Mouse (Mus musculus): Measurements from ENCODE around the gene Gpr39. TPM values are rescaled to one million over a fixed set of nuclear protein-coding genes. Genes with fewer than 3 reads are reported as not detected.

Gpr39 gene
- polyA plus RNA-seq, 1 experiment from 2014 or later, result 2.2 TPM

DNA sequence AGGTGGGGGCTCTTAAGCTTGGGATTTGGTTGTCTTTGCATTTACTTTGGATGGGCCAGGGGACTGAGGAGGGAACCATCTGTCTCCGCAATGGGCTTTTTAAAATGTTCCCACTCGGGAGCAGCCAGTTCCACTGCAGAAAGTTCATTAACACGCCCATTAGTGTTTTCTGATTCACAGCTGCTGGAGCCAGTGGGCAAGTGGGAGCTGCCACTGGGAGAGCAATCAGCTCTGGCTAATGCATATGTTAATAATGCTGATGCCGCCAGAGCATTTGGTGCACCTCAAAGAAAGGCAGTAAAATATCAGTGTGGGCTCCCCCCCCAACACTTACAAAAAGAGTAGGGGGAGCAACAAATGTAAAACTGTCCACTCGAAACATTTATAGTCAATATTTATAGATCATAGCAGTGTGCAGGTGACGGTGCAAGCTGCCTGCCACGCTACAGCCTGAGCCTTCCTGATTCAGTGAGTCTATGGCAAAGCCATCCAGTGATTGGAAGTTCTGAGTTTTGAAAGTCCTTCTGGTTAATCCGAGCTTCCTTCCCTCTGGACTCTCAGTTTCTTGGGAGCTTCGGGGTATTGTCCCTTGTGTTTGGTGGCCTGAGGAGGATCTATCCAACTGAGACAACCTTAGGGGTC, 136.5 kb downstream of the Gpr39 start:
- H3K36me3 ChIP-seq, result no peaks in the 10 kb centered on the region
- no peak overlapping the region for H3K27ac ChIP-seq (replicated peaks)
- no peaks in the 10 kb centered on the region for H3K4me1 ChIP-seq
- WGBS, result 69% methylated on average over 9 of the region's 9 CpGs
- H3K9me3 ChIP-seq, result no peaks in the 10 kb centered on the region
- no peak overlapping the region for H3K9ac ChIP-seq
- ATAC-seq (ENCODE audit: extremely low read depth, insufficient number of reproducible peaks, low FRiP score, low TSS enrichment), result no peak
- H3K4me2 ChIP-seq, result no peak overlapping the region
- H3K27me3 ChIP-seq (replicated peaks), result no peaks in the 10 kb centered on the region
- no peak overlapping the region for H3K4me3 ChIP-seq

DNA sequence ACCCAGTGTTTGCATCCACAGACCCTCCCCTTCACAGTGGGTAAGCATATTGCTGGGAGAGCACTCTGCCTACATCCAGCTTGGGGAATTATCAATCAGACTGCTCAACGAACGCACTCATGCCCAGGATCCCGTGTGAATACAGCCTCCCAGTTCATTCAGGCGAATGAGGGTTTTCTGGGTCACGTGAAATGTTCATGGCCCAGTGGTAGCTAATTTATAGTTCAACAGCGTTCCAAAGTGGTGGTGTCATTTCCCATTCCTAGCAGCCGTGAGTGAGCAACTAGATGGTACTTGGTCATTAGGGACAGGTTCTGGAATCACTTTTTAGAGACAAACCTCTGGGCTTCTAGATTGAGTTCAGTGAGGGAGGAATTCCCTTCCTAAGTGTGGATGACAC, 144.3 kb downstream of the Gpr39 start:
- Histone ChIP-seq H3K27ac (replicated peaks) (no peak overlapping the region), H3K4me1 (no peaks in the 10 kb centered on the region), H3K36me3 (no peaks in the 10 kb centered on the region), H3K27me3 (replicated peaks) (no peaks in the 10 kb centered on the region), H3K4me2 (no peak overlapping the region), H3K9ac (no peak overlapping the region), H3K4me3 (no peak overlapping the region), H3K9me3 (no peaks in the 10 kb centered on the region)
- 82% methylated on average over 7 of the region's 7 CpGs for WGBS
- no peak for ATAC-seq (ENCODE audit: extremely low read depth, insufficient number of reproducible peaks, low FRiP score, low TSS enrichment)

DNA sequence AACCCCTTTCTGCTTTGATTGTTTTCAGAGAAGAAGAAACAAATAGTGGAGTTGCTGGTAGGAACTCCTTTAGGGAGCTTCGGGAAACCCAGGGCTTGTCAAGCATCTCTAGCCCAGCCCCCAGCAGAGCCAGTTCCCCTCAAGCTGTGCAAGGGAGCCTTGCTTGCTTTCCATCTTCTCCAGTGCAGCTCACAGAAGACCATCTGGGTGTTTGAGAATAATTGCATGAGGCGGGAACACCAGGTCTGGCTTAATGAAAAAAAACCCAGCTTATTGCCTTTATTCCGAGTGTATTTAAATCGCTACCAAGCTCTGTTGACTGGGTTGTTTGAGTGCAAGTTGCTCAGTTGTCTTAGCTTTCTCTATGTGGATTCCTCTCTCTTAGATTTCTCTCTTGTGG, 146.8 kb downstream of the Gpr39 start:
- ATAC-seq (ENCODE audit: extremely low read depth, insufficient number of reproducible peaks, low FRiP score, low TSS enrichment), result no peak
- H3K4me3 ChIP-seq, result no peak overlapping the region
- WGBS, result 80% methylated on average over 4 of the region's 4 CpGs

DNA sequence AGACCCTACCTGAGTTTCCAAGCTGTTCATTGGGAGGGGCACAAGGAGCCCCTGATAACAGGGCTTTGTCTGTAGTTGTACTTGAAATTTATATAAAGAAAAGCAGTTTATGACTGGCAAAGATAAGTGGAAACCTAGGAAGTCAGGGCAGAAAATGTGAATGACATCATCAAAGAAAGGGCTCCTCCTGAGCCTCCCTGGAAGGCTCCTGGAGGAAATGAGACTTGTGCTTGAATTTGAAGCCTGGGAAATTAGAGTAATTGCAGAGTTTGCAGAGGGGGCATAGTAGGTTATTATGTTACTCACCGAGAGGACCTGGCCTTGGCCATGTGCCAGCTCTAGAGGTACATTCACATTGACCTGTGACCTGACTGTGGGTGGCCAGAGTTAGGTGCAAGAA, 160.7 kb downstream of the Gpr39 start:
- no peaks in the 10 kb centered on the region for H3K9me3 ChIP-seq
- H3K9ac ChIP-seq, result no peak overlapping the region
- no peak overlapping the region for H3K4me2 ChIP-seq
- no peaks in the 10 kb centered on the region for H3K27me3 ChIP-seq (replicated peaks)
- no peak overlapping the region for H3K4me3 ChIP-seq
- 58% methylated on average over 1 of the region's 1 CpGs for WGBS
- peaks cover 3% of the 10 kb centered on the region; the same call in 1 of the 2 replicates for H3K4me1 ChIP-seq
- no peak for ATAC-seq (ENCODE audit: extremely low read depth, insufficient number of reproducible peaks, low FRiP score, low TSS enrichment)
- no peaks in the 10 kb centered on the region for H3K36me3 ChIP-seq
- no peak overlapping the region for H3K27ac ChIP-seq (replicated peaks)

More for the DNA sequence above, 146.8 kb downstream of the Gpr39 start:
- Histone ChIP-seq H3K4me2 (no peak overlapping the region), H3K36me3 (no peaks in the 10 kb centered on the region), H3K4me1 (no peaks in the 10 kb centered on the region), H3K27me3 (replicated peaks) (no peaks in the 10 kb centered on the region), H3K9ac (no peak overlapping the region), H3K9me3 (no peaks in the 10 kb centered on the region), H3K27ac (replicated peaks) (no peak overlapping the region)

DNA sequence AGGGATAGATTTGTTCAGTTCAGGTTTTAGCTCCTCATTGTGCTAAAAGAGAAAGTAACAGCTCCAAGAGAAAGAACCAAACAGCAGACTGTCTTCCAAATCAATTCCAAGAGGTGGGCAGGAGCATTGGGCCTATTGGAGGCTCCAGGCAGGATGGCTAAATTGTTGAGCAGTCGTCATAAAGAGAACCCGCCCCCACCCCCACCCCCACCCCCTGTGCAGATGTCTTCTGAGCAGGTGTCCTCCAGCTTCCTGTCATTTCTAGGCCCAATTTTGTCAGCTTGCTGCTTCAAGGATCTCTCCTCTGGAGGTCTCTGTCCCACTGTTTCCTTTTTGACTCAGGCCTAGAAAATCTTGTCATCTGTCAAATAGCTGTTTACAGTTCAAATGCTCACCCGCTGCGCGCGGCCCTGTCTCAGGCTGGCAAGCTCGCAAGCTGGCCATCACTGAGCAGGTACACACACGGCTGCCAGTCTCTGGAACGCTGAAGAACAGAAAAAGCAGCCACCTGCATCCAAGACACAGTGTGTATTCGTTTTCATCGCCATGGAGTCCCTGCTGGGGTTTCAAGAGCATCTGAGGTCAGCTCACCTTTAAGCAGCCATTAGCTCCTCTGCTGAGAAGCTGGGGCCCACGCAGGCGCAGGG, 163.1 kb downstream of the Gpr39 start:
- no peaks in the 10 kb centered on the region for H3K27me3 ChIP-seq (replicated peaks)

DNA sequence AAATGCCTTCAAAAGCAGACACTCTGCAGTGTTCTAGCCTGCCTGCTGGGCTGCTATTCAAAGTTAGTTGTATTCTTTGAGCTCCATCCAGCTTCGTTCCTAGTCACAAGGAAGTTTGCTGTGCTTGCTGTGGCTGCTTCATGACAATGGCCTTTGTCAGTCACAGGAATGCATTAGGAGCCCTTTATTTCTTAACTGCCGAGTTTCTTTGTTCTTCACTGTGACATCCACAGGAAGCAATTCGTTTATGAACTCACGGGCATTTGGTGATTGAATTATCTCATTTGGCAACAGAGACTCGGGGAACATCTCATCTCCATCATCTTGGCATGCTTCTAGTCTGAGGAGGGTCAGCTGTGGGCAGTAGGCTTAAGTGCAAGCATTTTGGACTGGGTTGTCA, 177.9 kb downstream of the Gpr39 start:
- 27% methylated on average over 5 of the region's 5 CpGs for WGBS
- no peak overlapping the region for H3K27ac ChIP-seq (replicated peaks)
- no peaks in the 10 kb centered on the region for H3K36me3 ChIP-seq
- no peaks in the 10 kb centered on the region for H3K4me1 ChIP-seq
- H3K4me2 ChIP-seq, result no peak overlapping the region
- H3K27me3 ChIP-seq (replicated peaks), result no peaks in the 10 kb centered on the region
- no peaks in the 10 kb centered on the region for H3K9me3 ChIP-seq
- H3K4me3 ChIP-seq, result no peak overlapping the region
- no peak for ATAC-seq (ENCODE audit: extremely low read depth, insufficient number of reproducible peaks, low FRiP score, low TSS enrichment)
- H3K9ac ChIP-seq, result no peak overlapping the region

More for the DNA sequence above, 163.1 kb downstream of the Gpr39 start:
- H3K27ac ChIP-seq (replicated peaks), result no peak overlapping the region
- H3K4me2 ChIP-seq, result no peak overlapping the region
- H3K36me3 ChIP-seq, result no peaks in the 10 kb centered on the region
- no peak overlapping the region for H3K4me3 ChIP-seq
- H3K4me1 ChIP-seq, result peaks cover 3% of the 10 kb centered on the region; the same call in 1 of the 2 replicates
- ATAC-seq (ENCODE audit: extremely low read depth, insufficient number of reproducible peaks, low FRiP score, low TSS enrichment), result no peak
- H3K9me3 ChIP-seq, result no peaks in the 10 kb centered on the region
- 53% methylated on average over 13 of the region's 13 CpGs for WGBS
- H3K9ac ChIP-seq, result no peak overlapping the region

DNA sequence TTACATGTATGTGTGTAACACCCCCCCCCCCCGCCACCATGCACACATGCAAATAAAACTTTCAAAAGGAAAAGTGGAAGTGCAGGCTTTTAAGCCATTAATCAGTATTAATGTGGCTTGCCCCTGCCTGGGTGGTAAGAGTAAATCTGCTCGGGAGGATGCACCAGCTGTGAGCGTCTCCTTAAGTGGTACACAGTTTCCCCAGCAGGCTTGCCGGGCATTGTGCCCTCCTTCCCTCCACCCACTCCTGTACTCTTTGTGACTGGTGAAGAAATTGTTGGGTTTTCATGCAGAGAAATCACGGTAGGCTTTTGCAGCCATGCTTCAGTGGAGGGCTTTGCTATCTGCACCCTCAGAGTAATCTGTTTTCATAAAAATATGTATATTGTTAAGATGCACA, 181.8 kb downstream of the Gpr39 start:
- Histone ChIP-seq H3K9ac (no peak overlapping the region), H3K4me3 (no peak overlapping the region)
- WGBS, result 74% methylated on average over 5 of the region's 5 CpGs

DNA sequence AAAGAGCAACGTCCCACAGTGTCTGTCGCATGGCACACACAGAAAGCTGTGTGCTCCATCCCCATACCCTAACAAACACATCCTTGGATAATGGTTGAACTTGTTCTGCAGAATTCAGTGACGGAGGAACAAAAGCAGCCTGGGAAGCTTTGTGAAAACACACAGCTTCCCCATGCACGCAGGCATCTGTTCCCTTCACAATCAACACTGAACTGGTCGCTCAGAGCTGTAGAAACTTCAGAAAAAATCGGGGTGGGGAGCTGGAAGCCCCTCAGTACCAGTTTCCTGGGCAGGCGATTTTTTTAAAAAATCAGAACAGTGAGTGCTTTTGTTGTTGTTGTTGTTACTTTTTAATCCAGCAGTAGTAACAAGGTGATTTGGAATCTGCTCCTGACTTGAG, 193.3 kb downstream of the Gpr39 start:
- Histone ChIP-seq H3K4me2 (no peak overlapping the region), H3K36me3 (no peaks in the 10 kb centered on the region), H3K27ac (replicated peaks) (no peak overlapping the region), H3K9ac (no peak overlapping the region), H3K9me3 (no peaks in the 10 kb centered on the region), H3K4me1 (0 out of 2 replicates have a peak, but pooled peaks cover 5% of the 10 kb centered on the region), H3K4me3 (no peak overlapping the region), H3K27me3 (replicated peaks) (no peaks in the 10 kb centered on the region)
- WGBS, result 52% methylated on average over 7 of the region's 7 CpGs
- ATAC-seq (ENCODE audit: extremely low read depth, insufficient number of reproducible peaks, low FRiP score, low TSS enrichment), result no peak

More for the DNA sequence above, 181.8 kb downstream of the Gpr39 start:
- no peaks in the 10 kb centered on the region for H3K4me1 ChIP-seq
- ATAC-seq (ENCODE audit: extremely low read depth, insufficient number of reproducible peaks, low FRiP score, low TSS enrichment), result no peak
- no peaks in the 10 kb centered on the region for H3K36me3 ChIP-seq
- H3K27me3 ChIP-seq (replicated peaks), result no peaks in the 10 kb centered on the region
- no peaks in the 10 kb centered on the region for H3K9me3 ChIP-seq
- H3K27ac ChIP-seq (replicated peaks), result no peak overlapping the region
- H3K4me2 ChIP-seq, result no peak overlapping the region

DNA sequence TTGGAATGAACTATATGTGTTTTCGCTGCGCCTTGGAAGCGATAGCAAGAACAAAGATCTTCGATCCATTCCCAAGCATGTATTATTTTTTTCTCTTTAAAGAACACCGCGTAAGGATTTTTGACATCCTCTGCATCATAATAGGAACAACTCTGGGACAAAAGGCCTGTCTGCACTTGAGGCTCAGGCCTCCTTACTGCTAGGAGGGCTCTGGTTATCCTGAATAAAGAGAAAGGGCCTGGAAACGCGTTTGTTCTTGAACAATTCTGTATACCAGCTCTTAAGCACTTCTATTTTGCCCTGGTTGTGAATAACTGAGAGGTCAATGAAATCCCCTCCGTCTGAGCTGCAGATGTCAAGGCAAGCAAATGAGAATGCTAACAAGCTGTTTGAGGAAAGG, 216.4 kb downstream of the Gpr39 start:
- H3K4me1 ChIP-seq, result no peaks in the 10 kb centered on the region
- H3K27ac ChIP-seq (replicated peaks), result no peak overlapping the region
- H3K9ac ChIP-seq, result no peak overlapping the region
- H3K4me2 ChIP-seq, result no peak overlapping the region
- no peak for ATAC-seq (ENCODE audit: extremely low read depth, insufficient number of reproducible peaks, low FRiP score, low TSS enrichment)
- no peaks in the 10 kb centered on the region for H3K27me3 ChIP-seq (replicated peaks)
- no peaks in the 10 kb centered on the region for H3K9me3 ChIP-seq
- no peaks in the 10 kb centered on the region for H3K36me3 ChIP-seq
- no peak overlapping the region for H3K4me3 ChIP-seq
- 84% methylated on average over 9 of the region's 9 CpGs for WGBS

DNA sequence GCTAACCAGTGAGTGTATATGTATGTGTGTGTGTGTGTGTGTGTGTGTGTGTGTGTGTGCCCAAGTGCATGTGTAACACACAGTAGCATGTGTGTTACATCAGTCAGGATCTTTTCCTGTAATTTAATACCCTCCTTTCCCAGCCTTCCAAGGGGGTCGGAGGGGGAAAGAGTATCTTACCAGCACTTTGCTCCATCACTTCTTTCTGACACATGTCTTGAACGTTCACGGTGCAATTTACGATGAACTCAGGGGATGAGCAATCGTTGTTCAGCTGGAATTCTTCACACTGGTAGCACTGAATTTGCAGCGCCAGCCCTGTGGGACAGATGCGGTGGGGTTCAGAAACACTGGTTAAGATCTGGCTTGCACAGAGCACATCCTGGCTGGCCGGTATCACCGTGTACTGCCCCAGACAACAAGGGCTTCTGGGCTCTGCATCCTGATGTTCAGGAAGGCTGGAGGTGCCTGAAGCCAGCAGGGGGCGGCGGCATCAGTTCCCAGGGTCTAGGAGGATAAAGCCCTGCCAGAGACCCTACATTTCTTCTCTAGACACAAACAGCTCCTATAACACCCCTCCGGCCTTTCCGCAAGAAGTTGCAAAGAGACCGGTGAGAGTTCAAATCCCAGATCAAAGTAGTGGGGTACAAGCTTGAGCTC, 233.5 kb downstream of the Gpr39 start:
- H3K4me1 ChIP-seq, result peaks cover 27% of the 10 kb centered on the region
- no peaks in the 10 kb centered on the region for H3K9me3 ChIP-seq
- no peak overlapping the region for H3K9ac ChIP-seq
- WGBS, result 12% methylated on average over 14 of the region's 14 CpGs
- H3K27me3 ChIP-seq (replicated peaks), result peaks cover 65% of the 10 kb centered on the region
- H3K27ac ChIP-seq (replicated peaks), result no peak overlapping the region
- peak overlapping the region; percentile 58 for H3K4me3 ChIP-seq
- no peak for ATAC-seq (ENCODE audit: extremely low read depth, insufficient number of reproducible peaks, low FRiP score, low TSS enrichment)
- no peaks in the 10 kb centered on the region for H3K36me3 ChIP-seq
- peak overlapping the region; percentile 98 for H3K4me2 ChIP-seq

DNA sequence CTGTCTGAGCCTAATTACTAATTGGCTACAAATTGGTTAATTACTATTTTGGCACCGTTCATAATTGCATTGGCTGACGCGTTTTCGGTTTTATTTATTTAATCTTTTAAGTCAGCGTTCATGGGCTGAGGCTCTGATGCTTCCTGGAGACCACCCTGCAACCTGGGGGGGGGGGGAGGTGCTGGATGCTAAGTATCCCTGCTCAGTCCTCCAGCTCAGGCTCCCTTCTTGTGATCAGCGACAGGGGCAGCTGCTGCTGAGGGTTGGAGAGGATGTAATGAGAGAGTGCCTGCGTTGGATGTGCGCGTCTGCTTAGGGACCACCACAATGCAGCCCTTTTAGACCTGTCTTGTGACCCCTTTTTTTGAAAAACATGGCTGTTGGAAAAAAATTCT, 234.1 kb downstream of the Gpr39 start:
- no peaks in the 10 kb centered on the region for H3K36me3 ChIP-seq
- no peaks in the 10 kb centered on the region for H3K9me3 ChIP-seq
- H3K27me3 ChIP-seq (replicated peaks), result peaks cover 70% of the 10 kb centered on the region
- 4% methylated on average over 9 of the region's 9 CpGs for WGBS
- no peak overlapping the region for H3K9ac ChIP-seq
- no peak overlapping the region for H3K27ac ChIP-seq (replicated peaks)
- H3K4me1 ChIP-seq, result peaks cover 27% of the 10 kb centered on the region
- no peak for ATAC-seq (ENCODE audit: extremely low read depth, insufficient number of reproducible peaks, low FRiP score, low TSS enrichment)
- H3K4me2 ChIP-seq, result peak overlapping the region; percentile 98
- H3K4me3 ChIP-seq, result peak overlapping the region; percentile 58

Measured in heart, embryonic 13.5 days (tissue).